Mouse (Mus musculus): ENCODE measurements around the gene Rmdn3. TPM values are rescaled to one million over a fixed set of nuclear protein-coding genes. Genes with fewer than 3 reads are reported as not detected.

Rmdn3 gene
- 34.8 and 37.5 TPM in 2 replicates for polyA plus RNA-seq (2014; fragmentation: Nextera tagmentation; extraction: Ambion mirVana)

DNA sequence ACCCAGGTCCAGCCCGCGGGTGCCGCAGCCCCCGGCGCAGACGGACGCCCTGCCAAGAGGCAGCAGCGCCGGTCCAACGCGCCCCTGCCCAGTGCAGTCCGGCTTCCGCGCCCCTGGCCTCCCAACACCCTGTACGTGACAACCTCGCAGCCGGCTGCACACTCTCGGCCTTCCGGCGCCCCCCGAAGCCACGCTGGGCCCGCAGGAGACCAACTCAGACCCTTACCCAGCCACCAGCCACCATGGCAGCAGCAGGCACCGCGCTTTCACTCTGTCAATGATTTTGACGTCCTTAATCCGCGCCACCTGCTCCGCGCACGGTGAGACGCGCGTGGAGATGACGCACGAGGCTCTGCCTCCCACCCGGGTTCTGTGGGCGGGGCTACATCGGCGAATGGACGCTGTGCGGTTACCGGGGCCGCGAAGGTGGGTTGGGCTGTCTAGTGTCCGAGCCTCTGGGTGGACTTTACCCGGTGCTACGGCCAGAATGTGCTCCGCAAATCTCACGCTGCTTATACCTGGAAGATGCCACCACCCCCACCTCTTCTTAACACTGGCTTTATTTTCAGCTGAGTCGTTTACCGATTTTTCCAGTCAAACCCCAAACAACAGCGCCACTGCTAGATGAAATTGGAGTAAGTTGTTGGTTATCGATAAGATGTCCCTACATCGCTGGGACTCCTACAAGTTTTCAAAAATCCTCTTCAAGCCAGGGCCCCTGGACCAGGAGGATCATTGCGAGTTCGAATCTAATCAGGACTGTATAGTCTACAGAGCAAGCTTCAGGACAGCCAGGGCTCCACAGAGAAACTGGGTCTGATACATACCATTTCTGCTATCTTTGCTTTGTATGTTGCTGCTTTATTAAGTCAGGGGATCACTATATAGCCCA is at the start of gene Rmdn3:
Gene Rmdn3 (minus strand): TSS at position 354 of the 892 bp plus-strand sequence.
- Histone ChIP-seq H3K27ac (replicated peaks; ENCODE audit: low read depth, low read length) (peak within 1 kb of the TSS; percentile 59), H3K9me3 (ENCODE audit: control insufficient read depth, low read length) (no peaks in the 10 kb centered on the region), H3K4me3 (ENCODE audit: low read depth, low read length) (peak within 1 kb of the TSS; percentile 98), H3K4me1 (ENCODE audit: control insufficient read depth, insufficient read depth, low read length) (peaks cover 3% of the 10 kb centered on the region; the same call in 1 of the 2 replicates), H3K27me3 (replicated peaks; ENCODE audit: control insufficient read depth, insufficient read depth, low read length) (no peaks in the 10 kb centered on the region), H3K9ac (ENCODE audit: low read depth, low read length) (peak within 1 kb of the TSS; percentile 93), H3K36me3 (ENCODE audit: control insufficient read depth, insufficient read depth, low read length) (peaks cover 21% of the 10 kb centered on the region), H3K4me2 (ENCODE audit: low read depth, low read length) (peak within 1 kb of the TSS; percentile 88)
- under 1% methylated on average over 37 of the region's 57 CpGs for WGBS
- DNase-seq (ENCODE audit: low spot score) (peak; percentile 96), ATAC-seq (ENCODE audit: low read depth) (peak; percentile 92)

DNA sequence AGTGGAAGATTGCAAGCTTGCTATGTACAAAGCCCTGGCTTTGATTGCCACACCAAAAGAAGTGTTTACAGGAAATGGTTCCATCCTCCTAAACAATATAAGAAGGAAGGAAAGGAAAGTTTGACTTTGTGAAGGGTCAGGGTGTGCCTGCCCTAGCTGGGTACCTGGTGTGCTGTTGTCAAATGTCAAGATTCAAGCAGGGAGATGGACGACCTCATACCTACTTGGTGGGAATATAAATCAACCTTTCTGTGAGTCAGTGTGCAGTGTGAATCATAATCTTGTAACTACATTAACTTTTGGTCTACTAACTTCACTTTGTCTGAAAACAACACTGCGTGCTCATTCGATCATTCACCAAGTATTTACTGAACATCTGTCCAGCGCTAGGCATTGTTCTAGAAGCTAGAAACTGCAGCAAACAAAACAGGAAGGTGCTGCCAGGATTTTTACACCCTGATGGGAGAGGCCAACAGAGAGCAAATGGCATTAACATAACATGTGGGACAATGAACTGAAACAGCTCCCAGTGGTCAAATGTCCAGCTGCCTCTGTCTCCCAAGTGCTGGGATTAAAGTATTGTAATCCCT is 47.1 kb upstream of the Rmdn3 start:
- H3K27ac ChIP-seq (replicated peaks; ENCODE audit: low read depth, low read length) = no peak overlapping the region
- no peak for ATAC-seq (ENCODE audit: low read depth)
- DNase-seq (ENCODE audit: low spot score) = no peak
- no peak overlapping the region for H3K9ac ChIP-seq (ENCODE audit: low read depth, low read length)
- H3K4me1 ChIP-seq (ENCODE audit: control insufficient read depth, insufficient read depth, low read length) = peaks cover 6% of the 10 kb centered on the region
- no peaks in the 10 kb centered on the region for H3K9me3 ChIP-seq (ENCODE audit: control insufficient read depth, low read length)
- 85% methylated on average over 4 of the region's 4 CpGs for WGBS
- no peak overlapping the region for H3K4me2 ChIP-seq (ENCODE audit: low read depth, low read length)
- no peak overlapping the region for H3K4me3 ChIP-seq (ENCODE audit: low read depth, low read length)
- no peaks in the 10 kb centered on the region for H3K36me3 ChIP-seq (ENCODE audit: control insufficient read depth, insufficient read depth, low read length)
- H3K27me3 ChIP-seq (replicated peaks; ENCODE audit: control insufficient read depth, insufficient read depth, low read length) = no peaks in the 10 kb centered on the region

GRCm38 (mm10) chr2:119202914-119203453 is 46.1 kb upstream of the Rmdn3 start:
- no peaks in the 10 kb centered on the region for H3K27me3 ChIP-seq (replicated peaks; ENCODE audit: control insufficient read depth, insufficient read depth, low read length)
- no peak overlapping the region for H3K4me3 ChIP-seq (ENCODE audit: low read depth, low read length)
- 57% methylated on average over 5 of the region's 5 CpGs for WGBS
- H3K4me2 ChIP-seq (ENCODE audit: low read depth, low read length) = no peak overlapping the region
- no peak overlapping the region for H3K9ac ChIP-seq (ENCODE audit: low read depth, low read length)
- H3K9me3 ChIP-seq (ENCODE audit: control insufficient read depth, low read length) = no peaks in the 10 kb centered on the region
- no peaks in the 10 kb centered on the region for H3K36me3 ChIP-seq (ENCODE audit: control insufficient read depth, insufficient read depth, low read length)
- DNase-seq (ENCODE audit: low spot score) (peak; percentile 78), ATAC-seq (ENCODE audit: low read depth) (peak; percentile 39; the same call in 1 of the 2 replicates)
- no peak overlapping the region; the same call in 1 of the 2 replicates for H3K27ac ChIP-seq (replicated peaks; ENCODE audit: low read depth, low read length)
- peaks cover 6% of the 10 kb centered on the region for H3K4me1 ChIP-seq (ENCODE audit: control insufficient read depth, insufficient read depth, low read length)

GRCm38 (mm10) chr2:119198934-119199333 is 42.1 kb upstream of the Rmdn3 start:
- no peak overlapping the region for H3K27ac ChIP-seq (replicated peaks; ENCODE audit: low read depth, low read length)
- no peaks in the 10 kb centered on the region for H3K9me3 ChIP-seq (ENCODE audit: control insufficient read depth, low read length)
- no peak overlapping the region for H3K4me2 ChIP-seq (ENCODE audit: low read depth, low read length)
- no peaks in the 10 kb centered on the region for H3K36me3 ChIP-seq (ENCODE audit: control insufficient read depth, insufficient read depth, low read length)
- no peaks in the 10 kb centered on the region for H3K27me3 ChIP-seq (replicated peaks; ENCODE audit: control insufficient read depth, insufficient read depth, low read length)
- peaks cover 15% of the 10 kb centered on the region for H3K4me1 ChIP-seq (ENCODE audit: control insufficient read depth, insufficient read depth, low read length)
- H3K4me3 ChIP-seq (ENCODE audit: low read depth, low read length) = no peak overlapping the region
- WGBS = 57% methylated on average over 3 of the region's 3 CpGs
- ATAC-seq (ENCODE audit: low read depth) = no peak
- no peak overlapping the region for H3K9ac ChIP-seq (ENCODE audit: low read depth, low read length)
- no peak for DNase-seq (ENCODE audit: low spot score)

GRCm38 (mm10) chr2:119198049-119198448 is 41.2 kb upstream of the Rmdn3 start:
- WGBS = 33% methylated on average over 1 of the region's 1 CpGs
- ATAC-seq (ENCODE audit: low read depth) = no peak
- H3K4me1 ChIP-seq (ENCODE audit: control insufficient read depth, insufficient read depth, low read length) = peaks cover 10% of the 10 kb centered on the region
- no peak for DNase-seq (ENCODE audit: low spot score)
- H3K9me3 ChIP-seq (ENCODE audit: control insufficient read depth, low read length) = no peaks in the 10 kb centered on the region
- H3K27me3 ChIP-seq (replicated peaks; ENCODE audit: control insufficient read depth, insufficient read depth, low read length) = no peaks in the 10 kb centered on the region
- H3K4me3 ChIP-seq (ENCODE audit: low read depth, low read length) = no peak overlapping the region
- H3K4me2 ChIP-seq (ENCODE audit: low read depth, low read length) = no peak overlapping the region
- no peaks in the 10 kb centered on the region for H3K36me3 ChIP-seq (ENCODE audit: control insufficient read depth, insufficient read depth, low read length)
- H3K9ac ChIP-seq (ENCODE audit: low read depth, low read length) = no peak overlapping the region
- H3K27ac ChIP-seq (replicated peaks; ENCODE audit: low read depth, low read length) = no peak overlapping the region

GRCm38 (mm10) chr2:119197493-119197892 is 40.7 kb upstream of the Rmdn3 start:
- no peaks in the 10 kb centered on the region for H3K27me3 ChIP-seq (replicated peaks; ENCODE audit: control insufficient read depth, insufficient read depth, low read length)
- H3K9me3 ChIP-seq (ENCODE audit: control insufficient read depth, low read length) = no peaks in the 10 kb centered on the region
- WGBS = 78% methylated on average over 1 of the region's 1 CpGs
- ATAC-seq (ENCODE audit: low read depth) (no peak), DNase-seq (ENCODE audit: low spot score) (no peak)
- H3K4me2 ChIP-seq (ENCODE audit: low read depth, low read length) = no peak overlapping the region
- H3K27ac ChIP-seq (replicated peaks; ENCODE audit: low read depth, low read length) = no peak overlapping the region
- peaks cover 8% of the 10 kb centered on the region for H3K4me1 ChIP-seq (ENCODE audit: control insufficient read depth, insufficient read depth, low read length)
- H3K9ac ChIP-seq (ENCODE audit: low read depth, low read length) = no peak overlapping the region
- H3K36me3 ChIP-seq (ENCODE audit: control insufficient read depth, insufficient read depth, low read length) = no peaks in the 10 kb centered on the region
- H3K4me3 ChIP-seq (ENCODE audit: low read depth, low read length) = no peak overlapping the region

GRCm38 (mm10) chr2:119196316-119197108 is 39.7 kb upstream of the Rmdn3 start:
- Histone ChIP-seq H3K27ac (replicated peaks; ENCODE audit: low read depth, low read length) (0 out of 2 replicates have a peak overlapping the region, but pooled peaks have one; percentile 28), H3K4me2 (ENCODE audit: low read depth, low read length) (no peak overlapping the region), H3K27me3 (replicated peaks; ENCODE audit: control insufficient read depth, insufficient read depth, low read length) (no peaks in the 10 kb centered on the region), H3K36me3 (ENCODE audit: control insufficient read depth, insufficient read depth, low read length) (no peaks in the 10 kb centered on the region), H3K9ac (ENCODE audit: low read depth, low read length) (no peak overlapping the region), H3K4me3 (ENCODE audit: low read depth, low read length) (no peak overlapping the region), H3K4me1 (ENCODE audit: control insufficient read depth, insufficient read depth, low read length) (peaks cover 8% of the 10 kb centered on the region), H3K9me3 (ENCODE audit: control insufficient read depth, low read length) (no peaks in the 10 kb centered on the region)
- peak; percentile 34; the same call in 1 of the 2 replicates for ATAC-seq (ENCODE audit: low read depth)
- peak; percentile 29 for DNase-seq (ENCODE audit: low spot score)
- WGBS = 21% methylated on average over 4 of the region's 4 CpGs

DNA sequence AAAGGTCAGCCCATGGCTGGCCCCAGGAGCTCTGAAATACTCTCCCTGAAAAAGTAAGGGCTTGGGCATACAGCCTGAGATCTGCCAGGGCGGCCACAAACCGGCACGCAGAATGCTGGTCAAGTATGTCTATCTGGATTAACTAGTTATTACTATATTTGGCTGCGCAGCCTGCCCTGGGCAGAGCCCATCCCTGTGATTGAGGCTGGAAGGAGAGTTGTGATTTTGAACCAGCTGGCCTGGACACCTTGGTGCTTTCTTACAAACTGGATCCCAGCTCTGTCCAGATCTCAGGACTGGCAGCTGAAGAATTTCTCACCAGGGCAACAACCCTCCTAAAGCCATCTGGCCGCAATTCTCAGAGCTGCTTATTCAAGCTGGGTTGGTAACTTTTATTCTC is 37.3 kb upstream of the Rmdn3 start:
- Histone ChIP-seq H3K27ac (replicated peaks; ENCODE audit: low read depth, low read length) (no peak overlapping the region), H3K4me2 (ENCODE audit: low read depth, low read length) (no peak overlapping the region)

More for the DNA sequence above, 37.3 kb upstream of the Rmdn3 start:
- 88% methylated on average over 5 of the region's 5 CpGs for WGBS
- Histone ChIP-seq H3K9me3 (ENCODE audit: control insufficient read depth, low read length) (no peaks in the 10 kb centered on the region), H3K4me1 (ENCODE audit: control insufficient read depth, insufficient read depth, low read length) (peaks cover 8% of the 10 kb centered on the region), H3K9ac (ENCODE audit: low read depth, low read length) (no peak overlapping the region), H3K4me3 (ENCODE audit: low read depth, low read length) (no peak overlapping the region), H3K27me3 (replicated peaks; ENCODE audit: control insufficient read depth, insufficient read depth, low read length) (no peaks in the 10 kb centered on the region), H3K36me3 (ENCODE audit: control insufficient read depth, insufficient read depth, low read length) (no peaks in the 10 kb centered on the region)
- ATAC-seq (ENCODE audit: low read depth) = no peak
- no peak for DNase-seq (ENCODE audit: low spot score)
